Mouse (Mus musculus): ENCODE data around the gene Tex29.

DNA sequence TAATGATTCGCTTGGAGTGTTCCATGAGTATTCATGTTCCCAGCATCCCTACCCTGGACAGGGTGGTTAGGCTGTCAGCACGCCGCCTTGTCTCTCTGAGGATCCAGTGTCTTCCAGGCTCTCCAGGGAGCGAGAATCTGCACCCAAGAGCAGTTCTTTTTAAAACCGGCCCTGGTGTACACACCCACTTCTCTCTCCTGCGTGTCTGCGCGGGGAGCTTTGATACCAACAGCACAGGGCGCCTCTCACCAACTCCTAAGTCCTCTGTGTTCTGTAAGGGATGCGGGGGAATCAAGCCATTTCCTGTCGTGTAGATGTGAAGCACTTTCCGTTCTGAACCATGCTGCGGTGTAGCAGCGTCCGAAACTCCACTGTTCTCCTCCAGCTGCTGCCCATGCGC is 5.6 kb upstream of the Tex29 start:
- no peak for TF ChIP-seq GATA1 (IDR thresholded peaks at IDR 0.05; ENCODE audit: low read length)
- no peak for TF ChIP-seq TAL1 (IDR thresholded peaks at IDR 0.05; ENCODE audit: low read length)
